Mouse (Mus musculus): ENCODE data around the gene Snai1. TPM values are rescaled to one million over a fixed set of nuclear protein-coding genes. Genes with fewer than 3 reads are reported as not detected.

Snai1 gene
- polyA plus RNA-seq, 1 experiment from 2014 or later = 4.9 TPM

- no peak for ATAC-seq
- Histone ChIP-seq H3K9ac (no peak overlapping the region), H3K4me3 (no peak overlapping the region), H3K27ac (no peak overlapping the region), H3K4me2 (no peak overlapping the region), H3K9me3 (replicated peaks) (no peaks in the 10 kb centered on the region), H3K4me1 (peaks cover 10% of the 10 kb centered on the region; the same call in 1 of the 2 replicates), H3K36me3 (no peaks in the 10 kb centered on the region), H3K27me3 (replicated peaks) (0 out of 2 replicates have a peak, but pooled peaks cover 3% of the 10 kb centered on the region)
- WGBS (ENCODE audit: insufficient replicate concordance) = 68% methylated on average over 8 of the region's 8 CpGs
Observed at GRCm38 (mm10) chr2:167576121-167576620, 38.2 kb downstream of the Snai1 start.

DNA sequence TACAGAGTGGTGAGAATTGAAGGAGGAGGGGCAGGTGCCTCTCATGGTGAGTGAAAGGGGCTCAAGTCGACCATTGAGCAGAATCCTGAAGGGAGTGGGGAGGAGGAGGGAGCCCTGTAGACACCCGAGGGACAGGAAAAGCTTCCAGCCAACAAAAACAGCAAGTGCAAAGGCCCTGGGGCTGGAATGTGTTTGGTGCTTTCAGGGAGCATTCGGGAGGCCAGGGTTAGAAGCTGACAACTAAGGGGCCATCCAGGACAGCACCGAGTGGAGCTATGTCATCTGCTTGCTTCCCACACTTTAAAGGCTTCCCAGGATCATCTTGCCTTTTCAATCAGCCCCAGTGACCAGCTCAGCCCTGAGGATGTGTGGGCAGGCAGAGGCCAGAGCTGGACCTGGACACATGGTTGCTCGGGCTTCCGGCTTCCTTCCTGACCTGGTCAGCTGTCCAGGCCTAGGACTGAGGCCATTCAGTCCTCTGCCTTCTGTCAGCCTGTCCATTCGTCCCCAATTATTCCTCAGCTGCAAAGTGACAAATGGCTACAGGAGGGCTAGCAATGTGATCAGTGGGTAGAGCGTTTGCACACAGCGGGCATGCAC lies 39.3 kb downstream of the Snai1 start:
- peaks cover 10% of the 10 kb centered on the region; the same call in 1 of the 2 replicates for H3K4me1 ChIP-seq
- 0 out of 2 replicates have a peak, but pooled peaks cover 5% of the 10 kb centered on the region for H3K27me3 ChIP-seq (replicated peaks)
- no peak overlapping the region for H3K27ac ChIP-seq
- H3K4me2 ChIP-seq = no peak overlapping the region
- no peaks in the 10 kb centered on the region for H3K36me3 ChIP-seq
- H3K9ac ChIP-seq = no peak overlapping the region
- no peaks in the 10 kb centered on the region for H3K9me3 ChIP-seq (replicated peaks)
- WGBS (ENCODE audit: insufficient replicate concordance) = 51% methylated on average over 9 of the region's 9 CpGs
- no peak overlapping the region for H3K4me3 ChIP-seq
- ATAC-seq = no peak

- WGBS (ENCODE audit: insufficient replicate concordance) = 37% methylated on average over 5 of the region's 5 CpGs
- Histone ChIP-seq H3K9me3 (replicated peaks) (no peaks in the 10 kb centered on the region), H3K36me3 (no peaks in the 10 kb centered on the region), H3K4me1 (peaks cover 17% of the 10 kb centered on the region), H3K4me3 (no peak overlapping the region), H3K9ac (no peak overlapping the region), H3K27ac (no peak overlapping the region), H3K27me3 (replicated peaks) (0 out of 2 replicates have a peak, but pooled peaks cover 5% of the 10 kb centered on the region), H3K4me2 (no peak overlapping the region)
- ATAC-seq = no peak
Observed at GRCm38 (mm10) chr2:167578521-167578920, 40.5 kb downstream of the Snai1 start.

- H3K4me3 ChIP-seq = no peak overlapping the region
- ATAC-seq = no peak
- WGBS (ENCODE audit: insufficient replicate concordance) = 45% methylated on average over 10 of the region's 10 CpGs
- H3K9ac ChIP-seq = no peak overlapping the region
- H3K4me2 ChIP-seq = no peak overlapping the region
- H3K4me1 ChIP-seq = peaks cover 50% of the 10 kb centered on the region
- H3K27me3 ChIP-seq (replicated peaks) = 0 out of 2 replicates have a peak, but pooled peaks cover 5% of the 10 kb centered on the region
- H3K36me3 ChIP-seq = no peaks in the 10 kb centered on the region
- H3K27ac ChIP-seq = 0 out of 2 replicates have a peak overlapping the region, but pooled peaks have one; percentile 15
- no peaks in the 10 kb centered on the region for H3K9me3 ChIP-seq (replicated peaks)
Observed at GRCm38 (mm10) chr2:167583161-167583952, 45.4 kb downstream of the Snai1 start.

DNA sequence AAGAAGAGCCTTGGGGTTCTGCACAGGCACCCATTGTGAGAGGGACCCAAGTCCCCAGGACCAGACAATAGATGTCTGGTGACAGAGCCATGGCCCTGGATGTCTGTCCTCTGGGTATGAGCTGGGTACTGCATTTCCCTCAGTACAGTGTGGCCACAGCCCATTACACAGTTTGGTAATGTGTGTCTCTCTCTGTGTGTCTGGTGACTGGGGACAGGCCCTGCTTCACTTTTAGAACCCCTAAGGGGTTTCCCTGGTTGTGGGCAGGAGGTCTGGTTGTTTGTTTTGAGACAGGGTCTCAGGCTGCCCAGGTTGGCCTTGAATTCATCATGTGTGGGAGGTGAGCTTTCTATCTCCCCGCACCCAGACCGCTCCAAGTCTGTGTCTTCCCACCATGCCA lies 47.3 kb downstream of the Snai1 start:
- WGBS (ENCODE audit: insufficient replicate concordance) = 76% methylated on average over 2 of the region's 2 CpGs
- Histone ChIP-seq H3K4me3 (no peak overlapping the region), H3K9me3 (replicated peaks) (no peaks in the 10 kb centered on the region), H3K4me2 (no peak overlapping the region), H3K9ac (no peak overlapping the region), H3K4me1 (peaks cover 60% of the 10 kb centered on the region), H3K27me3 (replicated peaks) (0 out of 2 replicates have a peak, but pooled peaks cover 5% of the 10 kb centered on the region), H3K27ac (no peak overlapping the region), H3K36me3 (no peaks in the 10 kb centered on the region)
- ATAC-seq = no peak

GRCm38 (mm10) chr2:167586041-167586440 lies 48.0 kb downstream of the Snai1 start:
- Histone ChIP-seq H3K36me3 (no peaks in the 10 kb centered on the region), H3K9ac (no peak overlapping the region), H3K4me3 (no peak overlapping the region), H3K27ac (peak overlapping the region; percentile 76), H3K27me3 (replicated peaks) (0 out of 2 replicates have a peak, but pooled peaks cover 3% of the 10 kb centered on the region), H3K9me3 (replicated peaks) (no peaks in the 10 kb centered on the region), H3K4me2 (no peak overlapping the region), H3K4me1 (peaks cover 65% of the 10 kb centered on the region)
- ATAC-seq = no peak
- WGBS (ENCODE audit: insufficient replicate concordance) = 41% methylated on average over 8 of the region's 8 CpGs

GRCm38 (mm10) chr2:167586976-167587375 lies 49.0 kb downstream of the Snai1 start:
- WGBS (ENCODE audit: insufficient replicate concordance) = 41% methylated on average over 9 of the region's 9 CpGs

GRCm38 (mm10) chr2:167588774-167589577 lies 51.0 kb downstream of the Snai1 start:
- H3K9me3 ChIP-seq (replicated peaks) = no peaks in the 10 kb centered on the region
- H3K9ac ChIP-seq = peak overlapping the region; percentile 73
- peak; percentile 74 for ATAC-seq
- no peaks in the 10 kb centered on the region for H3K36me3 ChIP-seq
- peaks cover 54% of the 10 kb centered on the region for H3K4me1 ChIP-seq
- H3K27me3 ChIP-seq (replicated peaks) = no peaks in the 10 kb centered on the region
- H3K27ac ChIP-seq = peak overlapping the region; percentile 79
- WGBS (ENCODE audit: insufficient replicate concordance) = 1% methylated on average over 21 of the region's 21 CpGs
- H3K4me2 ChIP-seq = peak overlapping the region; percentile 83
- peak overlapping the region; percentile 61 for H3K4me3 ChIP-seq

More at GRCm38 (mm10) chr2:167586976-167587375, 49.0 kb downstream of the Snai1 start:
- ATAC-seq = no peak
- Histone ChIP-seq H3K4me1 (peaks cover 65% of the 10 kb centered on the region), H3K27me3 (replicated peaks) (no peaks in the 10 kb centered on the region), H3K27ac (peak overlapping the region; percentile 76; the same call in 1 of the 2 replicates), H3K9ac (no peak overlapping the region), H3K36me3 (no peaks in the 10 kb centered on the region), H3K4me3 (no peak overlapping the region), H3K4me2 (no peak overlapping the region), H3K9me3 (replicated peaks) (no peaks in the 10 kb centered on the region)

Other genes with a start within 250 kb of the Snai1 start
- 8.1 and 9.9 TPM in 2 replicates for gene B4galt5, start 189.0 kb upstream of the Snai1 start, polyA plus RNA-seq (2016; fragmentation: Nextera tagmentation; extraction: Ambion mirVana)
- 17.4 and 18.8 TPM in 2 replicates for gene Slc9a8, start 116.5 kb upstream of the Snai1 start, polyA plus RNA-seq (2016; fragmentation: Nextera tagmentation; extraction: Ambion mirVana)
- gene Rnf114, start 45.5 kb upstream of the Snai1 start, polyA plus RNA-seq (2016; fragmentation: Nextera tagmentation; extraction: Ambion mirVana) = 37.6 and 37.9 TPM in 2 replicates
- 11.0 TPM in 2 replicates for gene Spata2, start 45.3 kb upstream of the Snai1 start, polyA plus RNA-seq (2016; fragmentation: Nextera tagmentation; extraction: Ambion mirVana)
- gene Ube2v1, start 93.9 kb downstream of the Snai1 start, polyA plus RNA-seq (2016; fragmentation: Nextera tagmentation; extraction: Ambion mirVana) = 256 and 259 TPM in 2 replicates
- 1.8 and 4.8 TPM in 2 replicates for gene Gm20431, start 123.3 kb downstream of the Snai1 start, polyA plus RNA-seq (2016; fragmentation: Nextera tagmentation; extraction: Ambion mirVana)
- gene Cebpb, start 150.7 kb downstream of the Snai1 start, polyA plus RNA-seq (2016; fragmentation: Nextera tagmentation; extraction: Ambion mirVana) = 21.8 and 23.4 TPM in 2 replicates
- 27.3 and 30.4 TPM in 2 replicates for gene Tmem189, start 151.6 kb downstream of the Snai1 start, polyA plus RNA-seq (2016; fragmentation: Nextera tagmentation; extraction: Ambion mirVana)